Mouse (Mus musculus) heart, embryonic 11.5 days (tissue): ENCODE results near the gene Ptgr1. TPM values are rescaled to one million over a fixed set of nuclear protein-coding genes. Genes with fewer than 3 reads are reported as not detected.

Experiments used
- ATAC-seq: fragments of 200-750 bp; cut with Nextera tagmentation; replicated peaks from 2 replicates; pipeline ENCODE4 v1.8.0; 2017; ENCODE audit warnings: moderate library complexity; ENCODE audit not compliant: insufficient number of reproducible peaks, low FRiP score, low TSS enrichment
- H3K27ac ChIP-seq: fragments of 300-500 bp; sonication (generic); 2 replicates; pipeline ENCODE4 v1.5.1; 2014; ENCODE audit warnings: mild to moderate bottlenecking, low read depth, low read length
- H3K27me3 ChIP-seq: fragments of 300-500 bp; sonication (generic); 2 replicates; pipeline ENCODE4 v1.6.1; 2014; ENCODE audit warnings: mild to moderate bottlenecking, low read length, mixed read lengths; ENCODE audit not compliant: control insufficient read depth, insufficient read depth
- H3K36me3 ChIP-seq: fragments of 300-500 bp; sonication (generic); 2 replicates; pipeline ENCODE4 v1.6.1; 2014; ENCODE audit warnings: mild to moderate bottlenecking, low read length, moderate library complexity, mixed read lengths; ENCODE audit not compliant: control insufficient read depth, insufficient read depth
- H3K4me1 ChIP-seq: fragments of 300-500 bp; sonication (generic); 2 replicates; pipeline ENCODE4 v1.6.1; 2014; ENCODE audit warnings: low read length; ENCODE audit not compliant: control insufficient read depth, insufficient read depth
- H3K4me2 ChIP-seq: fragments of 300-500 bp; sonication (generic); 2 replicates; pipeline ENCODE4 v1.6.1; 2014; ENCODE audit warnings: mild to moderate bottlenecking, moderate library complexity
- H3K4me3 ChIP-seq: fragments of 300-500 bp; sonication (generic); 2 replicates; pipeline ENCODE4 v1.5.1; 2014; ENCODE audit warnings: low read depth, low read length
- H3K9ac ChIP-seq: fragments of 300-500 bp; sonication (generic); 2 replicates; pipeline ENCODE4 v1.6.1; 2014; ENCODE audit warnings: mild to moderate bottlenecking, low read depth, low read length, moderate library complexity
- H3K9me3 ChIP-seq: fragments of 300-500 bp; sonication (generic); replicated peaks from 2 replicates; pipeline ENCODE4 v1.6.1; 2016; ENCODE audit warnings: low read length; ENCODE audit not compliant: control insufficient read depth
- WGBS: fragments of 180-500 bp; shearing (Covaris S2); extraction: QIAGEN DNeasy Blood & Tissue Kit; methylation state at CpG from one replicate; pipeline ENCODE4 v1.1.7; 2014; ENCODE audit not compliant: insufficient replicate concordance; 5-methylcytosine and 5-hydroxymethylcytosine counted together
- polyA plus RNA-seq: library from polyadenylated mRNA; unstranded; fragments of >200 nt; fragmentation: Nextera tagmentation; extraction: Ambion mirVana; gene quantifications from 2 replicates; pipeline ENCODE4 v1.2.1, GENCODE M21; 2014

The Ptgr1 gene
- polyA plus RNA-seq: 11.3 and 12.6 TPM in 2 replicates

- 0 out of 2 replicates have a peak, but pooled peaks cover 5% of the 10 kb centered on the region for H3K4me1 ChIP-seq
- H3K9me3 ChIP-seq: no peaks in the 10 kb centered on the region
- no peaks in the 10 kb centered on the region for H3K36me3 ChIP-seq
- H3K4me2 ChIP-seq: peak within 1 kb of the TSS; percentile 95
- H3K9ac ChIP-seq: peak within 1 kb of the TSS; percentile 53
- peak; percentile 72 for ATAC-seq
- no peak within 1 kb of the TSS for H3K27ac ChIP-seq
- H3K27me3 ChIP-seq: 0 out of 2 replicates have a peak, but pooled peaks cover 4% of the 10 kb centered on the region
- 1% methylated on average over 28 of the region's 28 CpGs for WGBS
- H3K4me3 ChIP-seq: peak within 1 kb of the TSS; percentile 68
These were observed at the start of gene Ptgr1 for GRCm38 (mm10) chr4:58986540-58987190. Ptgr1 (minus strand) TSS chr4:58987119.

- H3K27ac ChIP-seq: no peak overlapping the region
- peak overlapping the region; percentile 84; the same call in 1 of the 2 replicates for H3K9ac ChIP-seq
- peak overlapping the region; percentile 80 for H3K4me2 ChIP-seq
- no peaks in the 10 kb centered on the region for H3K9me3 ChIP-seq
- H3K4me3 ChIP-seq: peak overlapping the region; percentile 85
- H3K36me3 ChIP-seq: no peaks in the 10 kb centered on the region
- H3K4me1 ChIP-seq: no peaks in the 10 kb centered on the region
- ATAC-seq: no peak
- no peaks in the 10 kb centered on the region for H3K27me3 ChIP-seq
- WGBS: 65% methylated on average over 18 of the region's 18 CpGs
These were observed 48.9 kb upstream of the Ptgr1 start for GRCm38 (mm10) chr4:59035786-59036350.

- Histone ChIP-seq H3K4me3 (peak within 1 kb of the TSS; percentile 85), H3K27me3 (no peaks in the 10 kb centered on the region), H3K4me2 (peak within 1 kb of the TSS; percentile 80), H3K9me3 (no peaks in the 10 kb centered on the region), H3K4me1 (no peaks in the 10 kb centered on the region), H3K27ac (no peak within 1 kb of the TSS), H3K36me3 (no peaks in the 10 kb centered on the region), H3K9ac (peak within 1 kb of the TSS; percentile 84)
- ATAC-seq: peak; percentile 42
- WGBS: 10% methylated on average over 76 of the region's 76 CpGs
These were observed 48.2 kb upstream of the Ptgr1 start, which contains the start of gene Gng10 for GRCm38 (mm10) chr4:59034918-59035785. Gng10 (plus strand) TSS chr4:59035088.

DNA sequence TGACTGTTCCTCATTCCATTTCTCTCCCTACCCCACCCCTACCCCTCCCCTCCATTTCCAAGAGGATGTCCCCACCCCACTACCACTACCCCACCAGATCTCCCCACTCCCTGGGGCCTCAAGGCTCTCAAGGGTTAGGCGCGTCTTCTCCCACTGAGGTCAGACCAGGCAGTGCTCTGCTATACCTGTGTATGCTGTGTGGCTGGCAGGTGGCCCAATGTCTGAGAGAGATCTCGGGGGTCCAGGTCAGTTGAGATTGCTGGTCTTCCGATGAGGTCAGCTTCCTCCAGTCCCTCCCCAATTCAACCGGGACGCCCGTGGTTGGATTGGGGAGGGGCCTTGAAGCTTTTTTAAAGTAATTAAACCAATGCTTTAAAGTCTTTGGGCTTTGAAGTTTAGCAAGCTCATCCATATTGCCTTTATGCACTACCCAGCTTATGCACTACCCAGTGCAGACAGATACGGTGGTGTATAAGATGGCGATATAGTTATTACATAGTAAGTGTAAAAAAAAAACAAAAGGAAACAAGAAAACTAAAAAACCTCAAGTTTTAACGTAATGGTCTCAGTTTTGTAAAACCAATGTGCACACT is 47.5 kb upstream of the Ptgr1 start:
- Histone ChIP-seq H3K4me3 (peak overlapping the region; percentile 85), H3K4me2 (peak overlapping the region; percentile 80), H3K27ac (no peak overlapping the region), H3K9ac (no peak overlapping the region), H3K4me1 (no peaks in the 10 kb centered on the region), H3K9me3 (no peaks in the 10 kb centered on the region), H3K27me3 (no peaks in the 10 kb centered on the region), H3K36me3 (no peaks in the 10 kb centered on the region)
- no peak for ATAC-seq
- 79% methylated on average over 10 of the region's 10 CpGs for WGBS

DNA sequence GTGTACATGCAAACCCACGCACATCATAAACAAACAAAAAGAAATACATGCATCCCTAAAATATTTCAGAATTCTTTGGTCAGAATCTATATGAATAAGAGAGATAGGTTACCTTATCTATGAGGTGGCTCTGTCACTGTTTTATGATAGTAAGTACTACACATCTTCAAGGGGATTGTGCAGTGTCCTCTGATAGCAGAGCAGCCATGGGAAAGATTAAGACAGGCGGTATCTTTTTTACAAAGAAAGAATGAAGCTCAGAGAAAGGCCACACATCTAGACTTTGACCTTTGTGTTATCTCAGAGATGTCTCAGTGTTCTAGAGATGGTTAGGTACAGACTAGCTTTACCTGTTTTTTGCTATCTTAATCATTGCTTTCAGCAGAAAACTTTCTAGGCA is 30.0 kb upstream of the Ptgr1 start:
- Histone ChIP-seq H3K4me3 (no peak overlapping the region), H3K4me2 (no peak overlapping the region), H3K27ac (no peak overlapping the region), H3K36me3 (peaks cover 7% of the 10 kb centered on the region), H3K27me3 (no peaks in the 10 kb centered on the region), H3K9me3 (no peaks in the 10 kb centered on the region), H3K4me1 (no peaks in the 10 kb centered on the region), H3K9ac (no peak overlapping the region)
- no peak for ATAC-seq
- WGBS: 76% methylated on average over 2 of the region's 2 CpGs

DNA sequence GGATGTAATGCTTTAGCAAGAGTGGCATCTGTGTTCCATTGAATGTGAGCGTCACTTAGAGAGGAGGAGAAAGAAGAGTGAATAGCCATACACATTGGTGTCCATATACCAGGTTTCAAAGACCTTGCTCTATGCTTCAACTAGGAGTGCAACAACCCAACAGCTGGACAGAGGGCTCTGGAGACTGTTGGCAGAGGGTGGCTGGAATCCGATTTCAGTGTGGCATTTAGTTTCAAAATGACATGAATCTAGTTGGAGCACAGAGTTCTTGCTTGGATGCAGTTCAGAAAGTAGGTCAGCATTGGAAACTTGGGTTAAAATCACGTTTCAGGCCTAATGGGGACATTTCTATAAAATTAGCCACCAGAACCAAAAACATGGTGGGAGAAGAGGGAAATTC is 28.3 kb upstream of the Ptgr1 start:
- Histone ChIP-seq H3K4me1 (peaks cover 4% of the 10 kb centered on the region; the same call in 1 of the 2 replicates), H3K9me3 (no peaks in the 10 kb centered on the region), H3K36me3 (peaks cover 5% of the 10 kb centered on the region), H3K4me2 (no peak overlapping the region), H3K27me3 (no peaks in the 10 kb centered on the region), H3K4me3 (no peak overlapping the region), H3K9ac (no peak overlapping the region), H3K27ac (no peak overlapping the region)
- 84% methylated on average over 3 of the region's 3 CpGs for WGBS
- no peak for ATAC-seq

GRCm38 (mm10) chr4:59011446-59011845 is 24.5 kb upstream of the Ptgr1 start:
- H3K27ac ChIP-seq: no peak overlapping the region
- H3K4me2 ChIP-seq: no peak overlapping the region
- WGBS: 38% methylated on average over 3 of the region's 3 CpGs
- no peaks in the 10 kb centered on the region for H3K36me3 ChIP-seq
- H3K9me3 ChIP-seq: no peaks in the 10 kb centered on the region
- no peak overlapping the region for H3K4me3 ChIP-seq
- no peak for ATAC-seq
- H3K9ac ChIP-seq: no peak overlapping the region
- H3K4me1 ChIP-seq: peaks cover 4% of the 10 kb centered on the region; the same call in 1 of the 2 replicates
- H3K27me3 ChIP-seq: no peaks in the 10 kb centered on the region

GRCm38 (mm10) chr4:59009696-59010095 is 22.8 kb upstream of the Ptgr1 start:
- H3K4me1 ChIP-seq: peaks cover 12% of the 10 kb centered on the region
- 74% methylated on average over 4 of the region's 4 CpGs for WGBS
- ATAC-seq: no peak

More at GRCm38 (mm10) chr4:59009696-59010095, 22.8 kb upstream of the Ptgr1 start:
- Histone ChIP-seq H3K27me3 (no peaks in the 10 kb centered on the region), H3K27ac (no peak overlapping the region), H3K4me2 (no peak overlapping the region), H3K4me3 (no peak overlapping the region), H3K36me3 (no peaks in the 10 kb centered on the region), H3K9me3 (no peaks in the 10 kb centered on the region), H3K9ac (no peak overlapping the region)
